Mouse (Mus musculus): ENCODE results near the gene Casc4. TPM values are rescaled to one million over a fixed set of nuclear protein-coding genes. Genes with fewer than 3 reads are reported as not detected.

Gene Casc4
- polyA plus RNA-seq (2014; fragmentation: Nextera tagmentation; extraction: Ambion mirVana): 39.0 and 45.7 TPM in 2 replicates

DNA sequence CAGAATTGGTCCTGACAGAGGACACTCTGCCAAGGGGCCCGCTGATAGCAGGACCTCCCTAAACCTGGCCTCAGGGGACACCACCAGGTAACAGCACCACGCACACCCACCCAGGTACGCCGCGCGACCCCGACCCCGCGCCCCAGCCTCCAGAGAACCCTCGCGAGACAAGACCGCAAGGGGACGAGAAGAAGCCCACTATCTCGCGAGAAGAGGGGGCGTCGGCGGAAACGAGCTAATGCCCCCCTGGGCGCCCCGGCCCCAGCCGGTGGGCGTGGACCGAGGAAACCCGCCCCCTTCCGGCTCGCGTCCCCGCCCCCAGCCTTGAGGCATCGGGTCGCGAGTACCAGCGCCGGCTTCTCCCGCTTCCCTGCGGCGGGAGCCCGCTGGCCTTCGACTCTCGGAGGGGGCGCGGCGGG lies at the start of gene Casc4:
Casc4 (plus strand) TSS at position 339 of the 419 bp plus-strand sequence.
- 0% methylated on average over 26 of the region's 43 CpGs for WGBS
- H3K4me3 ChIP-seq (replicated peaks; ENCODE audit: low read length): peak within 1 kb of the TSS; percentile 73
- ATAC-seq (ENCODE audit: low FRiP score): peak; percentile 94

DNA sequence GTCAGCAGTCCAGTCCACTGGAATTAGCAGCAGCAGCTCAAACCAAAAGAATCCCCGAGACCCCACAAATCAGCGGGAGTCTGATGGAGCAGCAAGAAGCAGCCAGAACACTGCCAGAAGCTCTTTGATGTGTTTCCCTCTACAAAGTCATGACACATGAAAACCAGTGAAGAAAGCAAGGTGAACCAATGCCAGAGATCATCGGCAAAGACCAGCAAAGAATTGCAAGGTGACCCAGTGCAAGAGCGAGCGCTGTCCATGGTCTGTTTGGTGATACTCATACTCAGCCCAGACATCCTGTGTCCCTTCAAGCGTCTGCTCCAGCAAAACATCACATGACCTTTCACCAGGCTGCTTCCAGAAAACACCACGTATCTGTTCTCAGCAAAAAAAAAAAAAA lies 45.0 kb upstream of the Casc4 start:
- ATAC-seq (ENCODE audit: low FRiP score): no peak
- WGBS: 89% methylated on average over 7 of the region's 7 CpGs
- Histone ChIP-seq H3K4me3 (replicated peaks; ENCODE audit: low read length) (no peak overlapping the region), H3K27ac (no peak overlapping the region), H3K27me3 (ENCODE audit: control insufficient read depth, insufficient read depth, low read length) (no peaks in the 10 kb centered on the region), H3K9ac (no peak overlapping the region), H3K36me3 (replicated peaks; ENCODE audit: control insufficient read depth, insufficient read depth) (no peaks in the 10 kb centered on the region), H3K4me2 (replicated peaks) (no peak overlapping the region), H3K4me1 (replicated peaks; ENCODE audit: control insufficient read depth, insufficient read depth, low read length) (no peaks in the 10 kb centered on the region), H3K9me3 (ENCODE audit: control insufficient read depth, low read length) (no peaks in the 10 kb centered on the region)
- no peak for DNase-seq (ENCODE audit: low spot score)

More for the DNA sequence above, at the start of gene Casc4:
- peak; percentile 98 for DNase-seq (ENCODE audit: low spot score)
- Histone ChIP-seq H3K36me3 (replicated peaks; ENCODE audit: control insufficient read depth, insufficient read depth) (0 out of 2 replicates have a peak, but pooled peaks cover 5% of the 10 kb centered on the region), H3K4me1 (replicated peaks; ENCODE audit: control insufficient read depth, insufficient read depth, low read length) (peaks cover 25% of the 10 kb centered on the region), H3K4me2 (replicated peaks) (peak within 1 kb of the TSS; percentile 89), H3K27me3 (ENCODE audit: control insufficient read depth, insufficient read depth, low read length) (0 out of 2 replicates have a peak, but pooled peaks cover 3% of the 10 kb centered on the region), H3K9me3 (ENCODE audit: control insufficient read depth, low read length) (no peaks in the 10 kb centered on the region), H3K27ac (peak within 1 kb of the TSS; percentile 96), H3K9ac (peak within 1 kb of the TSS; percentile 84)

DNA sequence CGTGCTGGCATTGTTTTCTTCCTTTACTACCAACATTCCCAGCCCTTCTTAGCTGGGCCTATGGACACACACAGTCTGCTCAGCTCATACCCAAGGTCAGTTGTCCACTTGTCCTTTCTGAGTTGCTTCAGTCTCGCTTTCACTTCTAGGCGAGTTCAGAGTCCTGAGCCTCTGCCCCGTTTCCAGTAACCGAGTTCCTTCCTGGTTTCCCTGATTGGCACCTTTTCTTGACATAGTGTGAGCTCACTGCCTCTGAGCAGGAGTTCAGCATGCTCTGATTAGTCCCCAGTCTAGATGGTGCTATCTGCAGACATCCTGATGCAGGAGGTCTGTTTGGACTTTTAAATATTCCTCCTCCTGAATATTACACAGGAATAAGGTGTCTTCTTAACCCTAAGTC lies 42.1 kb upstream of the Casc4 start:
- Histone ChIP-seq H3K4me2 (replicated peaks) (no peak overlapping the region), H3K9me3 (ENCODE audit: control insufficient read depth, low read length) (no peaks in the 10 kb centered on the region), H3K4me3 (replicated peaks; ENCODE audit: low read length) (no peak overlapping the region), H3K4me1 (replicated peaks; ENCODE audit: control insufficient read depth, insufficient read depth, low read length) (no peaks in the 10 kb centered on the region), H3K9ac (no peak overlapping the region), H3K36me3 (replicated peaks; ENCODE audit: control insufficient read depth, insufficient read depth) (no peaks in the 10 kb centered on the region), H3K27me3 (ENCODE audit: control insufficient read depth, insufficient read depth, low read length) (no peaks in the 10 kb centered on the region), H3K27ac (no peak overlapping the region)
- DNase-seq (ENCODE audit: low spot score) (no peak), ATAC-seq (ENCODE audit: low FRiP score) (no peak)
- WGBS: 73% methylated on average over 5 of the region's 5 CpGs

DNA sequence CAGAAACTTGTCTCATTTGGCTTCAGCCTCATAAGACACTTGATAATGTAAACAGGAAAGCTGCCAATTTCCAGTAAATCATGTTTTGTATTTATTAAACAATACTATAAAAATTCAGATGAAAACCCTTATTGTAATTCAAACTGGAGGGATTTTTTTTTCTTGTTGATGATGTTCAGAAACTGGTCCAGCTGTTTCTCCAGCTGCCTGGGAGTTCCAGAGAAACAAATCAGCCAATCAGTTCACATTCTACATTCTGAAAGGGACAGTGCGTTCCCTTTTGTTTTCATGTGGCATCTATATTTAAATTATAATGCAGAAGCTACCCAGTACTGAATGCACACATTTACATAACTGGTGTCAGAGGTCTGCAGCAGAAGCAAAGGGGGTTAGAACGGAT lies 40.6 kb upstream of the Casc4 start:
- 32% methylated on average over 2 of the region's 2 CpGs for WGBS
- ATAC-seq (ENCODE audit: low FRiP score) (no peak), DNase-seq (ENCODE audit: low spot score) (no peak)

DNA sequence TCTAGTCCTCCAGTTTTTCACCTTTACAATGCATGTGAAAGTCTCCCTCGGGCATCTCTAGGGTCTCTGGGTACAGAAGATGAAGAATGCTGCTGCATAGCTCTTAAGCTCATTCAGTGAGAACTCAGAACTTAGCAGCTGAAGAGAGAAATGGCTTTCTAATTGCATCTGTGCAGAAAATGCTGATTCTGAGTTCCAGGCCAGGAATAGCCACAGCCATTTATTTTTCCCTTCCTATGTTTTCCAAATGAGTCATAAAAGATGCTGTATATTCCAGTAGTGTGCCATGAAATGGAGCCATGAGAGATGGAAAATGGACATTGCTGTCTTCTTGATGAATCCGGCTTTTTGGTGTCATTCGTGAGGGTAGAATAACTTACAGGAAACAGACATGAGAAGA lies 38.4 kb upstream of the Casc4 start:
- no peaks in the 10 kb centered on the region for H3K4me1 ChIP-seq (replicated peaks; ENCODE audit: control insufficient read depth, insufficient read depth, low read length)
- H3K27me3 ChIP-seq (ENCODE audit: control insufficient read depth, insufficient read depth, low read length): no peaks in the 10 kb centered on the region
- H3K4me2 ChIP-seq (replicated peaks): no peak overlapping the region
- DNase-seq (ENCODE audit: low spot score) (no peak), ATAC-seq (ENCODE audit: low FRiP score) (no peak)
- no peaks in the 10 kb centered on the region for H3K9me3 ChIP-seq (ENCODE audit: control insufficient read depth, low read length)
- WGBS: 90% methylated on average over 3 of the region's 3 CpGs
- H3K27ac ChIP-seq: no peak overlapping the region
- H3K4me3 ChIP-seq (replicated peaks; ENCODE audit: low read length): no peak overlapping the region
- no peaks in the 10 kb centered on the region for H3K36me3 ChIP-seq (replicated peaks; ENCODE audit: control insufficient read depth, insufficient read depth)
- no peak overlapping the region for H3K9ac ChIP-seq

More for the DNA sequence above, 40.6 kb upstream of the Casc4 start:
- H3K27me3 ChIP-seq (ENCODE audit: control insufficient read depth, insufficient read depth, low read length): no peaks in the 10 kb centered on the region
- no peaks in the 10 kb centered on the region for H3K4me1 ChIP-seq (replicated peaks; ENCODE audit: control insufficient read depth, insufficient read depth, low read length)
- H3K4me2 ChIP-seq (replicated peaks): no peak overlapping the region
- no peak overlapping the region for H3K9ac ChIP-seq
- H3K9me3 ChIP-seq (ENCODE audit: control insufficient read depth, low read length): no peaks in the 10 kb centered on the region
- no peak overlapping the region for H3K4me3 ChIP-seq (replicated peaks; ENCODE audit: low read length)
- H3K27ac ChIP-seq: no peak overlapping the region
- H3K36me3 ChIP-seq (replicated peaks; ENCODE audit: control insufficient read depth, insufficient read depth): no peaks in the 10 kb centered on the region

DNA sequence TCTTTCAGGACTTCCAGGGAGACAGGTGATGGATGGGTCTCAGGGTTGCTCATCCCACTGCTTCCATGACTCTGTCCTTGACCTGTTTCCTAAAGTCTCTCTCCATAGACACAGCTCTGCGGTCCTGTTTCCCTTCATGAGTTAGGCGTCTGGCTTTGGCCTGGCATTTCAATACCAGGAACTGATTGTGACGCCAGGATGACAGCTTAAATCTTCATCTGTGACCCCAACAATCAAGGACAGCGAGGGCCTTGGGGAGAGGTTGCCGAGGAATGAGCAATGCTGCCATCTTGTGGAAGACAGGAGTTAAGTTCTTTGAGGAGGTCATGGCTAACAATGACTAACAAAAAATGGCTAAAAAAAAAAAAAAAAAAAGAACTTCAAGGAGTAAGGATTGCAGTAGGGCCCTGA lies 34.3 kb upstream of the Casc4 start:
- no peak overlapping the region for H3K27ac ChIP-seq
- 0 out of 2 replicates have a peak overlapping the region, but pooled peaks have one; percentile 0 for H3K9ac ChIP-seq
- no peak overlapping the region for H3K4me3 ChIP-seq (replicated peaks; ENCODE audit: low read length)
- ATAC-seq (ENCODE audit: low FRiP score) (peak; percentile 43; the same call in 1 of the 2 replicates), DNase-seq (ENCODE audit: low spot score) (peak; percentile 79)
- no peaks in the 10 kb centered on the region for H3K27me3 ChIP-seq (ENCODE audit: control insufficient read depth, insufficient read depth, low read length)
- H3K36me3 ChIP-seq (replicated peaks; ENCODE audit: control insufficient read depth, insufficient read depth): no peaks in the 10 kb centered on the region
- no peaks in the 10 kb centered on the region for H3K9me3 ChIP-seq (ENCODE audit: control insufficient read depth, low read length)
- H3K4me1 ChIP-seq (replicated peaks; ENCODE audit: control insufficient read depth, insufficient read depth, low read length): no peaks in the 10 kb centered on the region
- WGBS: 7% methylated on average over 5 of the region's 5 CpGs
- no peak overlapping the region for H3K4me2 ChIP-seq (replicated peaks)

DNA sequence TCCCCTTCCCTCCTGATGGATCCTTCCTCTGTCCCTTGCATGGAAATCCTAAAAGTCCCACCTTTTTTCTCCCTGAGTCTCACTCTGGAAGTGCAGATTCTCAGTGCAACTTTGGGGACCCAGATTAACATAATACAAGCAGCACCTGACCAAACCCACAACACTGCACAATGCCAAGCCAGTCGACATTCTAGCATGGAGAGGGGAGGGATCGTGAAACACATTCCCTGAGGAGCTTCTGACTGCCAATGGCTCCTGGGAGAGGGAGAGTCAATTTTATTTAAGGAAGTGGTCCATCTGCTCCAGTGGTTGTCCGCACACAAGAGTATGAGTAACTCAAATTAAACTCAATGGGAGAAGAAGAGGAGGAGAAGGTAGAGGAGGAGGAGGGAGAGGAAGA lies 31.8 kb upstream of the Casc4 start:
- Histone ChIP-seq H3K9ac (no peak overlapping the region), H3K36me3 (replicated peaks; ENCODE audit: control insufficient read depth, insufficient read depth) (no peaks in the 10 kb centered on the region), H3K27me3 (ENCODE audit: control insufficient read depth, insufficient read depth, low read length) (no peaks in the 10 kb centered on the region), H3K9me3 (ENCODE audit: control insufficient read depth, low read length) (no peaks in the 10 kb centered on the region), H3K4me3 (replicated peaks; ENCODE audit: low read length) (no peak overlapping the region), H3K4me1 (replicated peaks; ENCODE audit: control insufficient read depth, insufficient read depth, low read length) (no peaks in the 10 kb centered on the region), H3K4me2 (replicated peaks) (no peak overlapping the region), H3K27ac (no peak overlapping the region)
- ATAC-seq (ENCODE audit: low FRiP score) (no peak), DNase-seq (ENCODE audit: low spot score) (no peak)
- 34% methylated on average over 3 of the region's 3 CpGs for WGBS

DNA sequence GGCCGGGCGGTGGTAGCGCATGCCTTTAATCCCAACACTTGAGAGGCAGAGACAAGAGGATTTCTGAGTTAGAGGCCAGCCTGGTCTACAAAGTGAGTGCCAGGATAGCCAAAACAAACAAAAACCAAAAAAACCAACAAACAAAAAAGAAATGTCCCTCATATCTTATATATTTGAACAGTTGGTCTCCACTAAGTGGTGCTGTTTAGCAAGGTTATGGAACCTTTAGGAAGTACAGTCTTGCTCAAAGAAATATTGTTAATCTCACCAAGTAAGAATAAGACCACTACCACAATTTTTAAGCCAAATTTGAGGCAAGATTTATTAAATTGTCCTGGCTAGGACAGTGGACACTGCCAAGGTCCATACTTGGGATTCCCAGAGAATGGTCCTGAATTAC lies 25.3 kb upstream of the Casc4 start:
- no peaks in the 10 kb centered on the region for H3K9me3 ChIP-seq (ENCODE audit: control insufficient read depth, low read length)
- no peak overlapping the region for H3K9ac ChIP-seq
- H3K4me2 ChIP-seq (replicated peaks): no peak overlapping the region
- WGBS: 95% methylated on average over 3 of the region's 3 CpGs
- H3K36me3 ChIP-seq (replicated peaks; ENCODE audit: control insufficient read depth, insufficient read depth): no peaks in the 10 kb centered on the region
- no peak overlapping the region for H3K4me3 ChIP-seq (replicated peaks; ENCODE audit: low read length)
- no peaks in the 10 kb centered on the region for H3K27me3 ChIP-seq (ENCODE audit: control insufficient read depth, insufficient read depth, low read length)
- H3K27ac ChIP-seq: no peak overlapping the region
- no peaks in the 10 kb centered on the region for H3K4me1 ChIP-seq (replicated peaks; ENCODE audit: control insufficient read depth, insufficient read depth, low read length)
- DNase-seq (ENCODE audit: low spot score): no peak
- no peak for ATAC-seq (ENCODE audit: low FRiP score)

DNA sequence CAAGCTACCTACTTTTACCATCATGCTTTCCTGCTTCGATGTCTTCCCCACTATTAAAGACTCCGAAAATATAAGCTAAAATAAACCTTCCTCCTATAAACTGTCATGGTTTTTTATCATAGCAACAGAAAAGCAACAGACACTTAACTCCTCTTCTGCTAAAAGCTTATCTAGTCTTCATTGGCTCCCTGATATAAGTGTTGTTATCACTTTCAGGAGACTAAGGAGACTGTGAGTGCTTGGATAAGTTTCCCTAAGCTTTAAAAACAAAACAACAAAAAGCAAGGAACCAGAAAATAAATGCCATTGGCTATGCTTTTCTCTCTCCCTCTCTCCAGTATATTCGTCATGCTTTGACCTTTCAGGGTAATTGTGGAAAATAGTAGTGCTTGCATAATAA lies 24.5 kb upstream of the Casc4 start:
- ATAC-seq (ENCODE audit: low FRiP score) (no peak), DNase-seq (ENCODE audit: low spot score) (no peak)
- Histone ChIP-seq H3K4me2 (replicated peaks) (no peak overlapping the region), H3K4me3 (replicated peaks; ENCODE audit: low read length) (no peak overlapping the region), H3K9ac (no peak overlapping the region), H3K36me3 (replicated peaks; ENCODE audit: control insufficient read depth, insufficient read depth) (no peaks in the 10 kb centered on the region), H3K27me3 (ENCODE audit: control insufficient read depth, insufficient read depth, low read length) (no peaks in the 10 kb centered on the region), H3K9me3 (ENCODE audit: control insufficient read depth, low read length) (no peaks in the 10 kb centered on the region), H3K4me1 (replicated peaks; ENCODE audit: control insufficient read depth, insufficient read depth, low read length) (no peaks in the 10 kb centered on the region), H3K27ac (no peak overlapping the region)
- 83% methylated on average over 3 of the region's 3 CpGs for WGBS

DNA sequence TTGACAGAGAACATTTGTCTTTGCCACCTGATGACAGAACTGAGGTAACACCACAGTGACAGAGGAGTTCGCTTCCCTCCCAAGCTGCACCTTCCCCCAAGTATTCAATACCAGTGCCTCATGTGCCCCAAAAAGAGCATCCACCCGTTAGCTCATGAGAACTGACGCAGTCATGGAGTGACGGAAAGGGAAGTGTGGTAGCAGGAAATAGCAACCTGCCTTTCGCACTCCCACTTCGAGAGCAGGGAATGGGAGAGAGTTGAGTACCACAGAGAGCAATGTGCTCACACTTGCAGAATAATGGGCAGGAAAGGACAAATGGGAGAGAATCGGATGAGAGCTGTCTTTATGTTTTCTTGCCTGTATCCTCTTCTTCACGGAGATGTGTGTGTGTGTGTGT lies 20.7 kb upstream of the Casc4 start:
- Histone ChIP-seq H3K9me3 (ENCODE audit: control insufficient read depth, low read length) (no peaks in the 10 kb centered on the region), H3K4me2 (replicated peaks) (no peak overlapping the region), H3K27ac (no peak overlapping the region), H3K4me1 (replicated peaks; ENCODE audit: control insufficient read depth, insufficient read depth, low read length) (no peaks in the 10 kb centered on the region), H3K36me3 (replicated peaks; ENCODE audit: control insufficient read depth, insufficient read depth) (no peaks in the 10 kb centered on the region), H3K4me3 (replicated peaks; ENCODE audit: low read length) (no peak overlapping the region), H3K9ac (no peak overlapping the region), H3K27me3 (ENCODE audit: control insufficient read depth, insufficient read depth, low read length) (no peaks in the 10 kb centered on the region)
- DNase-seq (ENCODE audit: low spot score) (no peak), ATAC-seq (ENCODE audit: low FRiP score) (no peak)
- WGBS: 69% methylated on average over 8 of the region's 8 CpGs

Data from hindbrain, embryonic 14.5 days (tissue).